Mouse (Mus musculus) mouse trophoblast stem cell (cell line): ENCODE measurements around the gene Vangl2.

Experiments used
- in situ Hi-C, 2 experiments: fragments of 300-500 bp; cut with MseI, MboI; formaldehyde crosslinking; loops; 2 replicates in 1 of 2; 3 replicates in 1 of 2; pipeline ENCODE4 v1.15.1; 2025

The Vangl2 gene

GRCm38 (mm10) chr1:171966054-171966790 lies 62.0 kb downstream of the Vangl2 start:
- in situ Hi-C loops = no loop called here

DNA sequence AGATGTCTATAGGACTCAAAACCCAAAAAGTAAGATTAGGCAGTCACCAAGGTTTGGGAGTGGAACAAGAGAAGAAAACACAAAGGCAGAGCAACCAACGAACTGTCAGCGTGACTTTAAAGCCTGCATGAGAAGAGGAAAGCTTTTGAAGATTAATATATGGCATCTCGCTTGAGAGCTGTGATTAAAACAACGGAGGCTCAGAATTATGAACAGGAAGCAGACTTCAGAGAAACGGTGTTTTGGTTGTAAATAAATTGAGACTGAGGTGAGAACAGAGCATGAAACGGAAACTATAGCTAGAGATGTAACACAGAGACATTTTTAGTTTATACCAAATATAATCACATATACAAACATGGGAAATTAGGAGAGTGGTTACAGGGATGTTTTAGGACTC lies 64.6 kb downstream of the Vangl2 start:
- in situ Hi-C loops = no loop called here

DNA sequence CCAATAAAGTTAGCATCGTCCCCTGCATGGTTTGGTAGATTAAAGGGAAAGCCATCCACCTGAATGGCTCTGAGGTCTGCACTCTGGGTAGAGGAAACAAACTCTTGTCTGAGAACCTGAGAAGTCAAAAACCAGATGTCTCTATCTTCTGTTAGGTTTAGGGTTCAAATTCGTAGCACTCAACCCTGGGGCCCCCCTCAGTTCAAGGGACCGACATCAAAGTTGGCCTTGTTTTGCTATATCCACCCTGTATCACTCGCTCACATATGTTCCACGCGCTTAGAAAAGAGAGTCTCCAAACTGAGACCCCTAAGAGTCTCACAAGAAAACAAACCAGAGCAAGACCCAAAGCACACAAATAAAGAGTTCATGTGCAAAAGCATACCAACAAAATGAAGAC lies 66.5 kb downstream of the Vangl2 start:
- in situ Hi-C loops = no loop called here

GRCm38 (mm10) chr1:171960726-171961125 lies 67.5 kb downstream of the Vangl2 start:
- in situ Hi-C loops = no loop called here

- in situ Hi-C loops = no loop called here
Observed at GRCm38 (mm10) chr1:171957411-171957810, 70.8 kb downstream of the Vangl2 start.

- in situ Hi-C loops = no loop called here
Observed at GRCm38 (mm10) chr1:171955071-171955470, 73.2 kb downstream of the Vangl2 start.
